Mouse (Mus musculus) kidney, embryonic 16.5 days (tissue): ENCODE results near the gene Prkcg. TPM values are rescaled to one million over a fixed set of nuclear protein-coding genes. Genes with fewer than 3 reads are reported as not detected.

Experiments used
- ATAC-seq: fragments of 200-750 bp; cut with Nextera tagmentation; 2 replicates; pipeline ENCODE4 v1.8.0; 2017; ENCODE audit warnings: moderate TSS enrichment; ENCODE audit not compliant: low FRiP score, low TSS enrichment
- H3K27ac ChIP-seq: fragments of 300-500 bp; sonication (generic); 2 replicates; pipeline ENCODE4 v1.5.1; 2014; ENCODE audit warnings: low read length
- H3K27me3 ChIP-seq: fragments of 300-500 bp; sonication (generic); 2 replicates; pipeline ENCODE4 v1.6.1; 2014; ENCODE audit warnings: low read length, control low read depth, mixed read lengths; ENCODE audit not compliant: insufficient read depth
- H3K36me3 ChIP-seq: fragments of 300-500 bp; sonication (generic); 2 replicates; pipeline ENCODE4 v1.6.1; 2014; ENCODE audit warnings: low read length, control low read depth, mixed read lengths; ENCODE audit not compliant: insufficient read depth
- H3K4me1 ChIP-seq: fragments of 300-500 bp; sonication (generic); 2 replicates; pipeline ENCODE4 v1.6.1; 2014; ENCODE audit warnings: low read length, control low read depth, mixed read lengths; ENCODE audit not compliant: insufficient read depth
- H3K4me2 ChIP-seq: fragments of 300-500 bp; sonication (generic); replicated peaks from 2 replicates; pipeline ENCODE4 v1.6.1; 2014; ENCODE audit warnings: low read depth, low read length
- H3K4me3 ChIP-seq: fragments of 300-500 bp; sonication (generic); 2 replicates; pipeline ENCODE4 v1.5.1; 2014; ENCODE audit warnings: mild to moderate bottlenecking, low read length
- H3K9ac ChIP-seq: fragments of 300-500 bp; sonication (generic); replicated peaks from 2 replicates; pipeline ENCODE4 v1.6.1; 2014; ENCODE audit warnings: low read length
- H3K9me3 ChIP-seq: fragments of 300-500 bp; sonication (generic); 2 replicates; pipeline ENCODE4 v1.6.1; 2016; ENCODE audit warnings: low read length, control low read depth
- WGBS: fragments of 180-500 bp; shearing (Covaris S2); extraction: QIAGEN DNeasy Blood & Tissue Kit; methylation state at CpG from one replicate; pipeline ENCODE4 v1.1.7; 2014; 5-methylcytosine and 5-hydroxymethylcytosine counted together
- polyA plus RNA-seq: library from polyadenylated mRNA; unstranded; fragments of >200 nt; fragmentation: Nextera tagmentation; extraction: Ambion mirVana; gene quantifications from 2 replicates; pipeline ENCODE4 v1.2.1, GENCODE M21; 2015

The Prkcg gene
- polyA plus RNA-seq, 1 experiment from 2014 or later: 0.14 TPM

DNA sequence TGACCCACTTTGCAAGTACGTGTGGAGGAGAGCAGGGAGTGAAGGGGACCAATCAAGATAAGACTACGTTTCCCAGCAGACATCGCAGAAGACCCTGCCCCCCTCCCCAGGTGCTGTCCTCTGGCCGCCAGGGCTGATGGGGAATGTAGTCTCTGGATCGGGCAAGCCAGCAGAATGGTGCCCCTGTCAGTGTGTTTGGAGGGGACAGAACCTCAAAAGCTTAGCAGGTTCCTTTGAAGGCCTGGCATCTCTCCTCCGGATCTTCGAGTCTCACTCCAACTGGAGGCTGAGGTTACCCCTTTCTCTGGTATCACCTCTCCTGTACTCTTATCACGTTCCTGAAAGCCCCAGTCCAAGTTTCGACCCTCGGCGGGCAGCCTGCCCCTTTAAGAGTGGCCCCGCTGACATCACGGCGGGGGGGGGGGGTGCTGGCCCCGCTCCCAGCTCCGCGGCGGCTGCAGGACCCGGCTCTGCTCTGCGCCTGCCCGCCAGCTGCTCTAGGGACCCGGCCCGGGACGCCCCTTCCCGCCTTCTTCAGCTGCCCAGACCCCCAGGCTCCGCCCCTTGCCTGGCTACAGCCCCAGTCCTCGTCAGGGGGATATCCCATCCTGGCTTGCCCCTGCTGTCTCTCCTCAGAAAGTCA is 42.7 kb downstream of the Prkcg start:
- Histone ChIP-seq H3K9ac (peak overlapping the region; percentile 42; the same call in 1 of the 2 replicates), H3K4me1 (peaks cover 15% of the 10 kb centered on the region), H3K36me3 (no peaks in the 10 kb centered on the region), H3K4me3 (peak overlapping the region; percentile 62), H3K4me2 (peak overlapping the region; percentile 68), H3K27ac (peak overlapping the region; percentile 59; the same call in 1 of the 2 replicates), H3K9me3 (no peaks in the 10 kb centered on the region), H3K27me3 (peaks cover 5% of the 10 kb centered on the region; the same call in 1 of the 2 replicates)
- WGBS: under 1% methylated on average over 25 of the region's 27 CpGs
- ATAC-seq: peak; percentile 90

DNA sequence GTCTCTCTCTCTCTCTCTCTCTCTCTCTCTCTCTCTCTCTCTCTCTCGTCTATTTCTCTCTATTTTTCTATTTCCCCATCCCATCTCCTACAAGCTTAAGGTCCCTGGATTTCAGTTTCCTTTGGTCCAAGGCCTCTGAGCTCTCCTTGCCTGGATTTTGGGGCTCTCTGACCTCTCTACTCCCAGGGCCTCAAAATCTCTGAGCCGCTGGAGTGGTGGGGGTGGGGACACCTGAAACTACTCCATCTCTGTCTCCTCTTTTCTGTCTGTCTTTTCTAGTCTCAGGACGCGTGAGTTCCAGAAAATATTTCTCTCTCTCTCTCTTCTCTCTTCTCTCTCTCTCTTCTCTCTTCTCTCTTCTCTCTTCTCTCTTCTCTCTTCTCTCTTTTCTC is 43.2 kb downstream of the Prkcg start:
- H3K9ac ChIP-seq: peak overlapping the region; percentile 42; the same call in 1 of the 2 replicates
- H3K4me1 ChIP-seq: peaks cover 15% of the 10 kb centered on the region
- H3K27me3 ChIP-seq: peaks cover 5% of the 10 kb centered on the region; the same call in 1 of the 2 replicates
- 1% methylated on average over 4 of the region's 4 CpGs for WGBS
- no peaks in the 10 kb centered on the region for H3K36me3 ChIP-seq
- peak overlapping the region; percentile 68 for H3K4me2 ChIP-seq
- peak overlapping the region; percentile 59; the same call in 1 of the 2 replicates for H3K27ac ChIP-seq
- H3K4me3 ChIP-seq: peak overlapping the region; percentile 62
- H3K9me3 ChIP-seq: no peaks in the 10 kb centered on the region
- peak; percentile 7; the same call in 1 of the 2 replicates for ATAC-seq

DNA sequence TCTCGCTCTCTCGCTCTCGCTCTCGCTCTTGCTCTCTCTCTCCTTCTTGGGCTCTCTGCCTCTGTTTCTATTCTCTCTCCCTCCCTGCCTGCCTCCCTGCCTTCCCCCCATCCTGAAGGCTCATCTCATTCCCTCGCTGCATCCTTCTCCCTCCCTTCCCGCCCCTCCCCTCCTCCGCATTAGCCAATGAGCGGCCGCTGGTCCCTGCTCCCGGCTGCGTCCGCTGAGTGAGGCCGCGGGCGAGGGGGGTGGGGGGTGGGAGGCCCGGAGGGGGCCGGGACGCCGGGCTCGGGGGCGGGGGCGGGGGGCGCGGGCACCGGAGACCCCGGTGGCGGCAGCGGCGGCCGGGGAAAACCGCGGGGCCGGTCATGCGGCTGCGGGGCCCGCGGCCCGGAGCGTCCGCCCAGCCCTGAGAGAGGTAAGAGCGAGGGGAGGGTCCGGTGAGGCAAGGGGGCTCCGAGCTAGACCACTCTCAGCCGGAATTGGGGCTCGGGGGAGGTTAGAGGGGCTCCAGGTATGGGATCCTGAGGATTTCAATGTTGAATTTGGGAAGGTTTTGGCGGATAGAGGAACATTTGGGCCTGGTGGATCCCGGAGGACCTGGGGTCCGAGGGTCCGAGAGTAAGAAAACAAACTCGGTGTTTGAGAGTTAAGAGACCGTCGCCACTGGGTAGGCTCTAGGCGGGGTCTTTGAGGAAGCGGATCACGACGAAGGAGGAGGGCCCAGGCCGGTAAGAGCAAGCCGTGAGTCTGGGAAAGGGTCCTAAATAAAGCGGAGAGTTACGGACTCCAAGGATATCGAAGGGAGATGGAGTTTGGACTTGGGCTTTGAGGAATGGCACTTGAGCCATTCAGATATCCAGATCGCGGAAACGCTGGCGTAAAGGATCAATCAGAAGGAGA is 43.9 kb downstream of the Prkcg start, which contains the start of gene Cacng7:
Gene Cacng7, plus strand, starts transcription at position 337 of the 903 bp plus-strand sequence.
- peaks cover 5% of the 10 kb centered on the region; the same call in 1 of the 2 replicates for H3K27me3 ChIP-seq
- under 1% methylated on average over 48 of the region's 65 CpGs for WGBS
- no peaks in the 10 kb centered on the region for H3K36me3 ChIP-seq
- H3K4me1 ChIP-seq: peaks cover 15% of the 10 kb centered on the region
- H3K9ac ChIP-seq: peak within 1 kb of the TSS; percentile 74
- peak within 1 kb of the TSS; percentile 68 for H3K4me2 ChIP-seq
- peak within 1 kb of the TSS; percentile 62 for H3K4me3 ChIP-seq
- H3K9me3 ChIP-seq: no peaks in the 10 kb centered on the region
- ATAC-seq: peak; percentile 50; the same call in 1 of the 2 replicates
- H3K27ac ChIP-seq: peak within 1 kb of the TSS; percentile 59; the same call in 1 of the 2 replicates

DNA sequence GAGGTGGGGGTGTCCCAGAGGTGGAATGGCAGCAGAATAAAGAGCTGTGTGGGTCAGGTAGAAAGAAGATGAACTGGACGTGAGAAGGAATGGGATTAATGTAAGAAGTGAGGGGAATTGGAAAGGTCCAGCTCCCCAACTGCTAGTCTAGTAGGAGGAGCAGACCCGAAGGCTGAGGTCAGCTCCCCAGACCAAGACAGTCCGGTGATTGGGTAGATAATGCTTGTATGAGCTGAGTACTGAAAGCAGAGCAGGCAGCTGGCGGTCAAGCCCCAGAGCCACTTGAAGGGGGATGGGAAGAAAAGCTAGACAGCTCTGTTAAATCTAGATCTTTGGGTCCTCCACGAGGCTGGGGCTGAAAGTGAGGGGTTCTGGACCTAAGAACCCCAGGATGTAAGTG is 44.6 kb downstream of the Prkcg start:
- Histone ChIP-seq H3K27ac (no peak overlapping the region), H3K4me3 (peak overlapping the region; percentile 62), H3K36me3 (no peaks in the 10 kb centered on the region), H3K27me3 (peaks cover 5% of the 10 kb centered on the region; the same call in 1 of the 2 replicates), H3K4me2 (peak overlapping the region; percentile 68), H3K9me3 (no peaks in the 10 kb centered on the region), H3K9ac (peak overlapping the region; percentile 74), H3K4me1 (peaks cover 15% of the 10 kb centered on the region)
- WGBS: 11% methylated on average over 5 of the region's 5 CpGs
- no peak for ATAC-seq

DNA sequence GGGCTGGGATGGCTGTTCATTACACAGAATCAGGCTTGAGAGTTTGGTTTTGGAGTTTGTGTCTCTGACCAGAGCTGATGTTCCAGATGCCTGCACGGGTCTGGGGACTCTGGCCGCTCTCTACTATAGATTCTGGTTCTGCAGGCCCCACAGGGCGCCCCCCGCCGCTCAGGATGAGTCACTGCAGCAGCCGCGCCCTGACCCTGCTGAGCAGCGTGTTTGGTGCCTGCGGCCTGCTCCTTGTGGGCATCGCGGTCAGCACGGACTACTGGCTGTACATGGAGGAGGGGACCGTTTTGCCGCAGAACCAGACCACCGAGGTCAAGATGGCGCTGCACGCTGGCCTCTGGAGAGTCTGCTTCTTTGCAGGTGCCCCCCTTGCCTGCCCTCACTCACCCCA is 47.4 kb downstream of the Prkcg start:
- Histone ChIP-seq H3K4me2 (no peak overlapping the region), H3K27ac (no peak overlapping the region), H3K27me3 (no peaks in the 10 kb centered on the region), H3K36me3 (peaks cover 5% of the 10 kb centered on the region; the same call in 1 of the 2 replicates), H3K4me1 (0 out of 2 replicates have a peak, but pooled peaks cover 7% of the 10 kb centered on the region), H3K4me3 (no peak overlapping the region), H3K9ac (no peak overlapping the region), H3K9me3 (no peaks in the 10 kb centered on the region)
- WGBS: 77% methylated on average over 17 of the region's 17 CpGs
- no peak for ATAC-seq

DNA sequence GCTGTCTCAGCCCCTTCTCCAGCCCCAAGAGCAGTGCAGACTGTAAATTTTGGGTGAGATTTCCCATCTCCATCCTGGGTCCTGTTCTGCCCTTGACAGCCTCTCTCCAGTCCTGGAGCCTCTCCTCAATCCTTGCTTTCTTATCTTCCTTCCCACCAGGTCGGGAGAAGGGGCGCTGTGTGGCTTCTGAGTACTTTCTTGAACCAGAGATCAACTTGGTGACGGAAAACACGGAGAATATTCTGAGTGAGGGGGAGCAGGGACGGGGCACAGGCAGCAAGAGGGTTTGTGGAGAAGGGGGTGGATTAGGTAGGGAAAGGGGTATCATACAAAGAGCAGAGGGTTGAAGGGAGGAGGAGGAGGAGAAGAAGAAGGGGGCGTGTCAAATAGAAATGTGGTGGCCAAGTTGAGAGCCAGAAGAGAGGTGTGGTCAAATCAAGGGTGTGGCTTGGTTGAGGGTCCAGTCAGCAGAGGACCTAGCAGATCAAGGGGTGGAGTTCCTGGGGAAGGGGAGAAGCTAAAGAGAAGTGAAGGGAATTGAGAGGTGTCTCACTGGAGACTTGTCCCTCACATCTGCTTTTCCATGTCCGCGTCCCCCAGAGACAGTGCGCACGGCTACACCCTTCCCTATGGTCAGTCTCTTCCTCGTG is 49.4 kb downstream of the Prkcg start:
- Histone ChIP-seq H3K9me3 (no peaks in the 10 kb centered on the region), H3K36me3 (peaks cover 7% of the 10 kb centered on the region; the same call in 1 of the 2 replicates), H3K4me1 (0 out of 2 replicates have a peak, but pooled peaks cover 3% of the 10 kb centered on the region), H3K4me2 (no peak overlapping the region), H3K9ac (no peak overlapping the region), H3K27ac (no peak overlapping the region), H3K27me3 (no peaks in the 10 kb centered on the region), H3K4me3 (no peak overlapping the region)
- 88% methylated on average over 11 of the region's 11 CpGs for WGBS
- ATAC-seq: no peak

DNA sequence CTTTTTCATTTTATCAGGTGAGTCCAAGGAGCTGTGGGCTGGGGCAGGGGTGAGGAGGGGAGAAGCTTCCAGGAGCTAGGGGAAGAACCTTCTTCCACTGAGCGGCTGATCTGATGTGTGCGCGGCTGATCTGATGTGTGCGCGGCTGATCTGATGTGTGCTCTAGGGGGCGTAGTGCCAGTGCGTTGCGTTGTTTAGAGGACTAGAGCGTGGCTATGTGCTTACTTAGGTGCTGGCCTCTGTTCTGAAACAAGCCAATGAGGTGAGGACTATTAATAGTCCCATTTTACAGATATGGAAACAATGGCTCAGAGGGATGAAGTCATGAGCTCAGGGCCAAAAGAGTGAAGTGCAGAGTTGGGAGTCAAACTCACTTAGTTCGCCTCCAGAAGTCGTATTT is 50.0 kb downstream of the Prkcg start:
- WGBS: 94% methylated on average over 11 of the region's 11 CpGs
- peaks cover 7% of the 10 kb centered on the region; the same call in 1 of the 2 replicates for H3K36me3 ChIP-seq
- no peaks in the 10 kb centered on the region for H3K27me3 ChIP-seq
- H3K9ac ChIP-seq: no peak overlapping the region
- H3K4me3 ChIP-seq: no peak overlapping the region
- ATAC-seq: no peak
- no peaks in the 10 kb centered on the region for H3K4me1 ChIP-seq
- H3K27ac ChIP-seq: no peak overlapping the region
- no peaks in the 10 kb centered on the region for H3K9me3 ChIP-seq
- no peak overlapping the region for H3K4me2 ChIP-seq

DNA sequence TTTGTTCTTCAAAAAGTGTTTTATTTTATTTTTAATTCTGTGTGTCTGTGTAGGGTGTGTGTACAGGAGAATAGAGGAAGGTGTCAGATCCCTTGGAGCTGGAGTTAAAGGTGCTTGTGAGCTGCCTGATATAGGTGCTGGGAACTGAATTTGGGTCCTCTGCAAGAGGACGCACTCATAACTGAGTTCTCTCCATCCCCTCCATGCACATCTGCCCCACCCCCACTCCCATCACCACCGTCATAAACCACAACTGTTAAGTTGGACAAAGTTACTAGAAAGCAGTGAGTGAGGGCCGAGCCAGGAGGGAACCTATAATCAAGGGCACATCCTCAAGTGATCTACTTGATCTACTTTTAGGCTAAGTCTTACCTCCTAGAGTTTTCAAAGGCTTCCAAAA is 54.9 kb downstream of the Prkcg start:
- no peak overlapping the region for H3K9ac ChIP-seq
- H3K9me3 ChIP-seq: no peaks in the 10 kb centered on the region
- WGBS: 92% methylated on average over 3 of the region's 3 CpGs
- ATAC-seq: no peak
- no peak overlapping the region for H3K27ac ChIP-seq
- no peak overlapping the region for H3K4me2 ChIP-seq
- no peaks in the 10 kb centered on the region for H3K4me1 ChIP-seq
- no peaks in the 10 kb centered on the region for H3K27me3 ChIP-seq
- H3K36me3 ChIP-seq: peaks cover 7% of the 10 kb centered on the region; the same call in 1 of the 2 replicates
- H3K4me3 ChIP-seq: no peak overlapping the region

DNA sequence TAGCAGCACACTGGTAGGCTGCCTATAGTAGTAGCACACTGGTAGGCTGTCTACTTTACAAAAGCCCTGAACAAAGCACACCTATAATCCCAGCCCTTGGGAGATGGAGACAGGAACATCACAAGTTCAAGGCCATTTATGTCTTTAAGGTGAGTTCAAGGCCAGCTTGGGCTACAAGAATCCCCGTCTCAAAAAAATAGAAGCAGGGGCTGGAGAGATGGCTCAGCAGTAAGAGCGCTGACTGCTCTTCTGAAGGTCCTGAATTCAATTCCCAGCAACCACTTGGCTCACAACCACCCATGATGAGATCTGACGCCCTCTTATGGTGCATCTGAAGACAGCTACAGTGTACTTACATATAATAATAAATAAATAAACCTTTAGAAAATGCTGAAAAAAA is 56.3 kb downstream of the Prkcg start:
- H3K27me3 ChIP-seq: no peaks in the 10 kb centered on the region
- no peak overlapping the region for H3K4me2 ChIP-seq
- peaks cover 7% of the 10 kb centered on the region; the same call in 1 of the 2 replicates for H3K36me3 ChIP-seq
- H3K9me3 ChIP-seq: no peaks in the 10 kb centered on the region
- WGBS: 96% methylated on average over 3 of the region's 3 CpGs
- H3K27ac ChIP-seq: no peak overlapping the region
- no peak overlapping the region for H3K4me3 ChIP-seq
- no peak overlapping the region for H3K9ac ChIP-seq
- no peaks in the 10 kb centered on the region for H3K4me1 ChIP-seq
- ATAC-seq: no peak
